Mouse (Mus musculus) thymus, adult 18-20 months (tissue): ENCODE results near the gene Smu1.

Experiments
- DNase-seq, 2 experiments: peaks; one replicate each; pipeline ENCODE4 v3.0.0; 2022; ENCODE audit warnings: mixed read lengths in 2 of 2

Smu1 gene

DNA sequence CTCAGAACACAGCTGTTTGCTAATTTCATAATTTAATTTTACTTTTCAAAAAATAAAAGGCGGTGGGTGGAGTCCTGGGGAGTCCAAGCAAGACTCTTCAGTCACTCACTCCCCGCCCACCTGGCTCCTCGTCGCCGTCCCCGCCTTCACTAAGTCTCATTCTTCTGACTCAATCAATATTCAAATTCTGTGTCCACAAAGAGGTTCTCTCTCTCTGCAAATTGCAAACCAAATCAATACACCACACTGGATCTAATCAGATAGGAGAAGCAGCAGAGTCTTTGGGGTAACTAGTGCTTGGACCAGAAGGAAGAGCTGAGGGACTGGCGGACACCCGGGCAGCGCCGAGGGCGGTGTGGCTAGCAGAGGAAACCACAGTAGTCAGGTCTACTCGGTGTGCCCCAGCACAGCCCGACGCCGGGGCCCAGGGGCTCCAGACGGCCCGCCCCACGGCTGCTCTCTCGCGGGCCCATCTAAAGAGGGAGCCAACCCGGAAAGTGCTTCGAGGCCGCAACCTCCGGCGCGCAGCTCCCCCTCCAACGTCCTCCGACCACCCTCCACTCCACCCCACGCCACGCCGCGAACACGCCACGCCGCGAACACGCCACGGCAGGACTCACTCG is 455 bp downstream of the Smu1 start:
- no peak for DNase-seq

DNA sequence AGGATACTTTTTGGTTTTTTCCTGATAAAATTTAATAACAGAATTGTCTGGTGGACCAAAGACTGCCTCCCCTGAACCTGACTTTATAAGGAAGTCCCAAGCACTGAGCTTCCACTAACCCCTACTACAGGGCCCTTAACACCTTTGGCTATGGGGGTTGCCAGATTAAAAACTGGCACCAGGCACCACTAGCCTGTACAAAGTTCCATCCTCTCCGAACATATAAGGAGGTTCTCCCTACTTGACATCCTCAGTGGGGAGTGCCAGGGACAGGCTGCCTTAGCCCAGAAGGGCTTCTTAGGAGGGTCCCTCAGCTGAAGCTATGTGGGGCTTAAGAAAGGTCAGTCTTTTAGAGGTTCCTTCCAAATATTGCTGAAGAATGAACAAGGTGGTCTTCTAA is 22.4 kb downstream of the Smu1 start:
- no peak for DNase-seq

DNA sequence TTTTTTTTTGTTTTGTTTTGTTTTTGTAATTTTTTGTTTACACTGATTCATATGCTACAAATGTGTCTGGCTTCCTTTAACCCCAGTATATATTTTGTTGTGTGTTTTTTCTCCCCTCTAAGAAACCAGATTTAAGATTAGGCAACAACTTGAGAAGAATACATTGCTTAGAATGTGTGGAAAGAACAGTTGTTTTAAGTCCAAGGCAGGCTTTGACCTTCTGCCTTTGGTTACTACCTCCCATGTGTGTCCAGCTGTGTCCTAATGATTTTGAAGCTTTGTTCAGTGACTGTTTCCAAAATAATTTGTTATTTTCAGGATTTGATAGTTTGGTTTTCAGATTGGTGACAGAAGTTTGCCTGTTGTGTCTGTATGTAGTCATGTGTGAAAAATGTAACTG is 26.5 kb downstream of the Smu1 start:
- no peak for DNase-seq

DNA sequence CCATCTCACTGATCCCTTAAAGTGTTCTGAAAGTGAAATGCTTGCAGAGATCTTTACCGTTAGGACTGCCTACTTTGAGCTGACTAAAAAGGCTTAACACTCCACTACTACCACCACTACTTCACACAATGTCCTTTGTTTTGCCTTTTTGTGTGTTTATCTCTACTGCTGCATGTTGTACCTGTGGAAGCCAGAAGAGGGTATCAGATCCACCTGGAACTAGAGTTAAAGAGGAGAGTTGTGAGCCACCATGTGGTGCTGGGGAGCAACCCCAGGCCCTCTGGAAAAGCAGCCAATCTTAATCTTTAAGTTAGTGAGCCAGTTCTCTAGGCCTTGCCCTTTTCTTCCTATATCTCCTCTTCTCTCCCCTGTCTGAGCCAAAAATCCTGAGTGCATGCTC is 30.5 kb downstream of the Smu1 start:
- no peak for DNase-seq

DNA sequence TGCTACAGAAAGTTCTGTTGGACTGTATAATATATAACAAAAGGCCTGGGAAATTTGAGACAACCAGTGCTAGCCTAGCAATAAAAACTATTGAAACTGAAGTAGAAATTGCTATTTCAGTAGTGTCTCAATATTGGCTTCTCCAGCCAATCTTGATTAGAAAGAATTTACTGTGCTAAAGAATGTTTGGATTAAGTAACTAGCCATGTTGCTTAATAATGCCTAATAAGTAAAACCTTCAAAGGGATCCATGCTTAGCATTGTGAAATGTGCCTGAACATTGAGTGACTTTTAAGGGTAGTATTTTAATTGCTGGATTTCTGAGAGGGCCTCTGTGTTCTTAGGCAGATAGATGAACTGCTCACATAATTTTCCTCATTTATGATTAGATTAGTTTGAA is 32.2 kb downstream of the Smu1 start:
- DNase-seq, result no peak

DNA sequence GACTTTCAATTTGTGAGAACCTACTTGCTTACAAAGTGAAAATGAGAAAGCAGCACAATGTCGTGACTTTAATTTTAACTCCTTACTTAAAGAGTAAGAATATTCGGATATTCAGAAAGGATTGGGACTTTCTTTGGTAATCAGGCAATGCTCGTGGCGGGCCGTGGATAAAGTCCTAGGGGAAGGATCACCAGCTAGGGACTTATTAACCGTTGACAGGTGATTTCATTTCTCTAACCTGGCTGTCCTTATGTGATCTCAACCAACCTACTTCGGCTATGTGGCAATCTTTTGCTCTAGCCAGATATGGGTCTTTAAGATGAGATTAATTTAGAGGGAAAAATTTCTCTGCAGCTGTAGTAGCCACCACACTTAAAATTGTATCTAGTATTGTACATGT is 32.6 kb downstream of the Smu1 start:
- DNase-seq, result no peak

DNA sequence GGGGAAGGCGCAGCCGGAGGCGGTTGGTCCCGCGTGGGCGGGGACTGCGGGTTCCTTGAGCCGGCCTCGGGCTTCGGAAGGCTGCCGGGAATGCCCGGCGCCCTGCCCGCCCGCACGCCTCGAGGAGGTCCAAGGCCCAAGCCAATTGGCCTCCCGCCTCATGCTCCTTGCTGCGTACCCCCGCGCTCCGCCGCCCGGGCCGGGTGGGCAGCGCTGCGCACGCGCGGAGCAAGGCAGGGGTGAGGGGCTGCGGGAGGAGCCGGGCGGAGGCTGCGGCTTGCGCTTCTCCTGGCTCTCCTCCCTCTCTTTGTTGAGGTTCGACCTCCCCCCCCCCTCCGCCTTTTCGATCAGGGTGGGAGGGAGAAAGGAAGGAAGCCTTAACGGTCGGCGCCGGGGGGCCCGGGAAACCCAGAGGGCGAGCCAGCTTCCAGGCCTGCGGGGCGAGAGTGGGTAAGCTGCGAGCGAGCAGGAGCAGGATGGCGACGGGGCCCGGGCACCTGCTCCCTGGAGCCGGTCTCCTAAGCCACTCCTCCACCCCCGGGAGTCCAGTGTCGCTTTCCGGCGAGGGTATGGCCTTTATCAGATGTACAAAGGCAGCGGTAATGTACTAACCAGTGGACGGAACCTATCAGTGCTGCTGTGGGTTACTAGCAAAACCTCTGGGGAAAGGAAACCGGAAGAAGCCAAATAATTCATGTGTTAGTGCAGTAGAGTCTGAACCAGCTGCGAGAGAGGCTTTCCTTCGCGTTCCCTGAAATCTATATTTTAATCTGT is 34.8 kb downstream of the Smu1 start:
- DNase-seq, result peak; percentile 76 to 81

DNA sequence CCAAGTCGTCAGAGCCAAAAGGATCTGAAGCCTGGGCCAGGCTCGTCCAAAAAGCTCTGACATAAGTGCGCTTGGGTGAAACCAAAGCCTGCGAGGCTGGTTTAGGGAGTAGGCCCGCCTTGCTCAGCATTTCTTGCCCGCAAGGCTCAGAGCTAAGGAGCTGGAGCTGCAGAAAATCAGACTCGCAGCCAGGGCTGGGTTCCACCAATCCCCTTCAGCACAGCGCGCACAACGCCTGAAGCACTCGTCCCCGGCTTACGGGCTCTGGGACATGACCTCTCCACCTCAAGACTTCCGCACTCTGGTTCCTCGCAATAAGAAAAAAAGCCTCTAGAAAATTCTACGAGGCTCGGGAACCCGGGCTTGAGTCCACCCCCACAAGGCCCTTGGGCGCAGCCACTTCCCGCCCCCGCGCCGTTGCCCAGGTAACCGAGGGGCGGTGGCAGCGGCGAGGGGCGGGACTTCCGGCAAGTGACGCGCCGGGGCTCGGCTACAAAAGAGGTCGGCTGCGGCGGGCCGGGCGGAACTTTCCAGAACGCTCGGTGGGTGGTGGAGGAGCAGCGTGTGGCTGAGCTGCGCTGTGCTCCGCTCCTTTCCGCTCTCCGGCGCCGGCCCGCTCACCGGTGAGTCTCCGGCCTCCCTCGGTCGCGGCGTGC is 35.6 kb downstream of the Smu1 start, which contains the start of gene Dnaja1:
Gene Dnaja1, plus strand, starts transcription at position 140 of the 656 bp plus-strand sequence.
- DNase-seq, result peak; percentile 94

DNA sequence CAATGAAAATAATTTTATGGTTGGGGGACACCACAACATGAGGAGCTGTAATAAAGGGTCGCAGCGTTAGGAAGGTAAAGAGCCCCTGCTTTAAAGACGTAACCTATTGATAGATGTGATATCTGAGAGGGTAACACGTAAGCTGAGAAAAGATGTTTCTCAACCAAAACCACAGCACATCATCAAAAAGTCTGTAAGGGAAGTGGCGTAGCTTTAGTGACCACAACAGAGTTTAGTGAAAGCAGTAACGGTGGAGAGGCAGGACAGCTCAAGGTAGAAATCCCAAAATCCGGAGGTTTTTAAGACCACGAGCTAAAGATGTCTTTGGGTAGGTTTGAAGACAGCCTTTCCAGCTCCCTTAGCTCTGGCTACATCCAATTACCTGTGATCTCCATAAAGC is 36.8 kb downstream of the Smu1 start:
- peak in 1 of 2 experiments; percentile 19 for DNase-seq

DNA sequence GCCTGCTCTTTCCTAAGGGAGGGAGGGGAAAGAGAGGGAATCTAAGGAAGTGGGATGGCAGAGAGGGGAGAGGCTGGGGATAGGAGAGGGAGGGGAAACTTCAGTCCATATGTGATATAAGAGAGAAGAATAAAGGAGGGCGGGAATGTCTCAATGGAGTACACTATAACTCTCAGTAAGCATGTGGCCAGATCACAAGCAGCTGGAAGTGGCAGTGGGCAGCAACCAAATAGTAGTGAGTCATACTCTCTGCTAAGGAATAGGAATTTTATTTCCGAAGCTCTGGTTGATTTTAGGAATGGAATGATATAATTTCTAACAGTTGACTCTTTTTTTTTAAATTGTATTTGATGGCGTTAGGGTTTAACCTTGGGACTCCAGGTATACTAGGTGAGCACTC is 40.6 kb downstream of the Smu1 start:
- DNase-seq, result no peak

DNA sequence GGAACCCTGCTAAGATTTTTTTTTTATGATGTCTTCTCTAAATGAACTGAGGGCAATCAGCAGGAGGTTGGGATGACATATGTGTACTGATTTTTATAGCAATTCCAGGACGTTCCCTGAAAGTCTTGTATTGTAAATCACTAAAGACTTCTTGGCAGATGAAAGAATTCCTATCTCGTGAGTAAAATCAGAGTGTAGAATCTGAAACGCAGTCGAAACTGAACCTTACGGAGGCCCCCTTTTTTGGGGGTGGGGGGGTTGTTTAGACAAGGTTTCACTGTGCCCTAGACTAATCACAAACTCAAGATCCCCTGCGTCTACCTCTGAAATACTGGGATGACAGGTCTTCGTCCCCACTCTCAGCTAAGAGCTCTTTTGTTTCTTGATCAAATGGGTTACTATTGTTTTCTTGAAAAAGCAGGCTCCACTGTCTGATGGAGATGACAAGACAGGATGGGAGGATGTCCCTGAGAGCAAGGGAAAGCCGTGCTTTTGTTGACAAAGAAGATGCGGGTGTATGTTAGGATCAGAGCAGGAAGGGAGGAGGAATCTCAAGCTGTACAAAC is 53.9 kb downstream of the Smu1 start:
- no peak for DNase-seq

DNA sequence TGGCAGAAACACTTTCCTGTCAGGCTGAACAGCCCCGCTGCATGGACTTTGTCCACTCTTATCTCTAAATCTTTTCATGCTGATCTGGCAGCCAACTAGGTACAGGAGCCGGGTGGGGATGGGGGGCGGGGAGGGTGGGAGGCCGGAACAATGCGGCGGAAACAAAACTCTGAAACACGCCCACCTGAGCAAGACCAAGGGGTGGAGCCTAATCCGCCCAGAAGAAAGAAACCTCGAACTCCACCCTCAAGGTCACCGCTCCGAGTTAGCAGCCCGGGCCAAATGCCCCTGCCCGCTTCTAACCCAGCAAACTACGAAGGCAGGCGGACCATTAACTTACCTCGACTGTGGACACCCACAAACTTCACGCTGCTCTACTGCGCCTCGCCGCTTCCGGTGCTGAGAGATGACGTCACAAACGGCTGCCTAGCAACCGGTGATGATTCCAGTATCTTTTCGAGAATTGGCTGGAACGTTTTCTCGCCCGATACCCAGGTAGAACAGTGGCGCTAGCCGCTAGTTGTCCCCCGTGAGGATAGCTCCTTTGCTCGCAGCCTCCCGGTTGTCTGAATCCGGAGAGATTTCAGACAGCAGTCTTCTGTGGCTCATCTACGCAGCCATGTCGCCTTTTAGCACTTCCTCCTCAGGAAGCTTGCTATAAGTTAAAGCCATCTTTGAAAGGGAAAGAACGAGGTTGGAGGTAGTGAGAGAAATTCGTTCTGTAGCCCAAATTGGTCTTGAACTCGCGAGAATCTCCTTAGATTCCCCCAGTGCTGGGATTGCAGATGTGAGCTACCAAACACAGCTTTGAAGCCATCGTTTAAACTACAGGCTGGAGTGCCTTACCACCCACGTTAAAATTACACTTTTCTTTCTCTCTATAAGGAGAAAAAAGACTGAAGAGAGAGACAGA is 54.7 kb downstream of the Smu1 start, which contains the start of gene Aptx:
Gene Aptx, minus strand, starts transcription at position 398 of the 913 bp plus-strand sequence.
- DNase-seq, result peak; percentile 88 to 92

DNA sequence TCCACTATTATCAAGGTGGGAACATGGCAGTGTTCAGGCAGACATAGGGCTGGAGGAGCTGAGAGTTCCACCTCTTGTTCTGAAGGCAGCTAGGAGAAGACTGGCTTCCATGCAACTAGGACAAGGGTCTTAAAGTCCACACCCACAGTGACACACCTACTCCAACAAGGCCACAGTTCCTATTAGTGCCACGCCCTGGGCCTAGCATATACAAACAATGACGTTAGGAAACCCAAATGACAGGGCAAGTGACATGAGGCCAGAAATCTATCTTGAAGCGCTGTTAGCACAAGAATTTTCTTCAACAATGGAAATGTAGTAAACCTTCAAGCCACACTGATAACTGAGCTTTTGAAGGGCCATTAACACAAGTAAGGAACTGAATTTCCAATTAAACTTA is 55.9 kb downstream of the Smu1 start:
- DNase-seq, result no peak

DNA sequence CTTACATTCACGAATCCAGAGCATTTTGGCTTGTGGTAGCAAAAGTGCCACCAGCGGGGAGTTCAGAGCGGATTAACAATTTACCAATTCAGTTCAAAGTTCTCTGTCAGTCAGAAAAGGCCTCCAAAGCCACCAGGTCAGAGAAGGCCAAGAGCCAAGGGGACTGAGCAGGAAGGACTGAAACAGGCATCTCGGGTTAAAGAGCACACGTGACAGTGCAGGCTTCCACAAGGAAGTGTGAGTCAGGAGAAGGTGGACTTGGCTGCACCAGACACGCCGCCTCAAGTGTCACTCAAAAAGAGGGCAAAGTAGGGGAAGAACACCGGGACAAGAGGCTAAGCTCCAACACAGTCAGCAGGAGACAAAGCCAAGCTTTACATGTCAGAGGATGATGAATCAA is 57.5 kb downstream of the Smu1 start:
- DNase-seq, result no peak

DNA sequence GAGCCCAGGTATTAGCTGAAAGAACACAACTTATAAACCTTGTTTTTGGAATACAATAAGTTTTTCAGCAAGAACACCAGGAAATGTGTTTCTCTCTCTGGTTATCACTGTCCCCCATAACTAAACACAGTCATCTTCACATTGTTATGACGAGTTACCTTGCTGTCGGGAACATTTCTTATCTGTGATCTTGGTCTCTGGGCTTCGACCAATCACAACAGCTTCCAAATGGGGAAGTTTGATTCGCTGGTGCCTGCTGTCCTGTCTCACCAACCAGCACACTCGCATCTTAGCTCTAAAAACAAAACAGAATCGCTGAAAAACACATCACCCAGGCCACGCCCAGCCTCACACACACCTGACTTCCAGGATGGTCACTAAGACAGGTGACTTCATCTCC is 60.7 kb downstream of the Smu1 start:
- no peak for DNase-seq

DNA sequence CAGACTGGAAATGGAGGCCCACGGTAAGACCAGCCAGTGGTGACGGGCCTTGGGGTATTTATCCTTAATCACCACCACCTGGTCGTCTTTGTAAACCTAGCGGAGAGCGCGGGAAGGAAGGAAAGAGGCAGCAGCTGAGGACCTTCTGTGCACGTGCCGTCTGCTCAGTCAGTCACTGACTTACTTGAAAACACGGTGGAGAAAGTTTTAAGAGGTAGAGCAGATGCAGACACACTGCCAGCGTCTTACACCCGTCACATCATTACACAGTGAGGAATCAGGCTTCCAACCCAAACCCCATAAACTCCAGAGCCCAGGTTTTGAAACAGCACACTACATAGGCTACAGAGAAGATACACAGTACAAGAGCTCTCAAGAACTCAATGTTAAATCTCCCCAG is 66.6 kb downstream of the Smu1 start:
- DNase-seq, result no peak
